Mouse (Mus musculus): ENCODE results near the gene Kncn. TPM values are rescaled to one million over a fixed set of nuclear protein-coding genes. Genes with fewer than 3 reads are reported as not detected.

Gene Kncn
- polyA plus RNA-seq, 1 experiment from 2014 or later, result not detected

DNA sequence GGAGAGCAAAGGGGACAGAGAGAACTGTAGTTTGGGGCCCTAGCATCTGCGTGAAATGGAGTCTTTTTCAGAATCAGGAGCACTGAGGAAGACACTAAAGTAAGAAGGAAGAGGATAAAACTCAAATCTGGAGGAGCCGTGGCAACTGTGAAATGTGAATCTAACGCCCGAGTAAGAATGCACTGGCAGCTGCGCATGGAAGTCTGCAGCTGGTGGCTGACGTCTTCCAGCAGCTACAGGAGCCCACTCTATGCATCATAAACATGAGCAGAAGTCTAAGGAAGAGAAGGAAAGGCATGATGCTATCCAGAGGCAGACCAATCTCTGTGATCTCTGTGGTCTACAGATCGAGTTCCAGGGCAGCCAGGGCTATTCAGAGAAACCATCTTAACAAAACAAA is 43.4 kb downstream of the Kncn start:
- H3K36me3 ChIP-seq (ENCODE audit: control insufficient read depth, insufficient read depth, low read length), result no peaks in the 10 kb centered on the region
- no peak overlapping the region for H3K4me2 ChIP-seq
- H3K27me3 ChIP-seq (ENCODE audit: control insufficient read depth, insufficient read depth, low read length), result peaks cover 64% of the 10 kb centered on the region
- WGBS (ENCODE audit: insufficient replicate concordance), result 53% methylated on average over 7 of the region's 7 CpGs
- no peaks in the 10 kb centered on the region for H3K4me1 ChIP-seq (ENCODE audit: control insufficient read depth, insufficient read depth, low read length)
- no peak overlapping the region for H3K27ac ChIP-seq (ENCODE audit: low read depth, low read length)
- no peak overlapping the region for H3K9ac ChIP-seq (ENCODE audit: low read depth, low read length)
- no peak for ATAC-seq (replicated peaks; ENCODE audit: insufficient number of reproducible peaks, low FRiP score, low TSS enrichment)
- H3K9me3 ChIP-seq (replicated peaks; ENCODE audit: control insufficient read depth, low read length), result no peaks in the 10 kb centered on the region
- H3K4me3 ChIP-seq (ENCODE audit: low read depth, low read length), result no peak overlapping the region

DNA sequence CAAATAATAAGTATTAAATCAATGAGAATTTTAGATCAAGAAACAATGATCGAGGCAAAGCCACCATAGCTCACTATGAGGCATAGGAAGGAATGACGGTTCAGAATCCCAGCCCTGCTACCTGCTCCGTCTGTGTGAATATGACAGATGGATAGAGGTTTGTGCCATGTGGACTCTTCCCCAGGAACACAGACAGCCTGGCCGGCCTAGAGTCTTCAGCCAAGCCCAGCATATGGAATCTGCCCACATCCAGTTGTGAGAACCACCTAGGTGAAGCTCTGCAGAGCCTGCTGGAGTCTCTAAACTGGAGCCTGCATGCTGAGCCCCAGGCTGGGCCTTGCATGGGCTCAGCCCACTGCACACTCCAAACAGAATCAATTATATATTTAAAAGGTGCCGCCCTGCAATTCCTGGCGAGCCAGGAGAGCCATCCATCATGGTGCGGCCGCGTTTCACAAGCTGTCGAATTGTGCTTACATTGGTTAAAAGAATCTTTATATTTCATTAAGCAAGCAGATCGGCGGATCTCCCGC is 47.4 kb downstream of the Kncn start:
- H3K9me3 ChIP-seq (replicated peaks; ENCODE audit: control insufficient read depth, low read length), result no peaks in the 10 kb centered on the region
- H3K4me2 ChIP-seq, result no peak overlapping the region
- 45% methylated on average over 13 of the region's 13 CpGs for WGBS (ENCODE audit: insufficient replicate concordance)
- peaks cover under 1% of the 10 kb centered on the region; the same call in 1 of the 2 replicates for H3K4me1 ChIP-seq (ENCODE audit: control insufficient read depth, insufficient read depth, low read length)
- ATAC-seq (replicated peaks; ENCODE audit: insufficient number of reproducible peaks, low FRiP score, low TSS enrichment), result no peak
- H3K27ac ChIP-seq (ENCODE audit: low read depth, low read length), result no peak overlapping the region
- H3K36me3 ChIP-seq (ENCODE audit: control insufficient read depth, insufficient read depth, low read length), result no peaks in the 10 kb centered on the region
- no peak overlapping the region for H3K4me3 ChIP-seq (ENCODE audit: low read depth, low read length)
- H3K27me3 ChIP-seq (ENCODE audit: control insufficient read depth, insufficient read depth, low read length), result peaks cover 92% of the 10 kb centered on the region
- no peak overlapping the region for H3K9ac ChIP-seq (ENCODE audit: low read depth, low read length)

DNA sequence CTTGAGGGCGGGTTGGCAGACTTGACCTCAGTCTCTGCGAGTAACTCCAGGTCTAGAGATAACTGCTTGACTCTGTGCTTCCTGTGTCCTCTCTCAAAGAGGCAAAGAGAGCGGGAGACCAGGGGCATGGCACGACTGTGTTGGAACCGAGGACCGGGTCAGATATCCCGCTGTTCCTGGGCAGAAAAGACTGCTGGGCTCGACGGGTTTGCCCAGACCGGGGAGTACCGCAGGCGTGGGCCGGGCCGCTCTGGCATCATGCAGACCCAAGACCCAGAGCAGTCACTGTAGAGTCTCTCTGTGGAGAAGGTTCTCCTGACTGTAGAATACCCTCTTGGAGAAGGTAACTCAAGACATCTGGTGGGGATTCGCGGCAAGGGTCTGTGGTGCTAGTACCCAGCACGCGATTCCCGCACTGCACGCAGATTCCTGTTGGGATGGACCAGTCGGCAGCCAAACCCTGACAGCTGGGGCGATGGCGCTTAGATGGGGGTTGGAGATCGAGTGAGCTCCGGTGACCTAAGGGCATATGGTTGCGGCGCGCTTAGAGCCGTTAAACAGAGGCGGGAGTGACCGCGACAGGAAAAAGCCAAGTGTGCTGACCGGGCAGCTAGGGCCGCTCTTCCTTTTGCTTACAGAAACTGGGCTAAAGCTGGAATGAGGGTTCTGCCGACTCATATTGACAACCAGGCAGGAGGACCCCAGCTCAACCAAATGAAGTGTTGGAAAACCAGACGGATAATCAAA is 51.8 kb downstream of the Kncn start:
- Histone ChIP-seq H3K4me1 (ENCODE audit: control insufficient read depth, insufficient read depth, low read length) (peaks cover 3% of the 10 kb centered on the region; the same call in 1 of the 2 replicates), H3K36me3 (ENCODE audit: control insufficient read depth, insufficient read depth, low read length) (no peaks in the 10 kb centered on the region), H3K9ac (ENCODE audit: low read depth, low read length) (no peak overlapping the region), H3K4me3 (ENCODE audit: low read depth, low read length) (peak overlapping the region; percentile 21; the same call in 1 of the 2 replicates), H3K27me3 (ENCODE audit: control insufficient read depth, insufficient read depth, low read length) (peaks cover 97% of the 10 kb centered on the region), H3K4me2 (peak overlapping the region; percentile 38), H3K27ac (ENCODE audit: low read depth, low read length) (no peak overlapping the region), H3K9me3 (replicated peaks; ENCODE audit: control insufficient read depth, low read length) (no peaks in the 10 kb centered on the region)
- WGBS (ENCODE audit: insufficient replicate concordance), result under 1% methylated on average over 36 of the region's 36 CpGs
- ATAC-seq (replicated peaks; ENCODE audit: insufficient number of reproducible peaks, low FRiP score, low TSS enrichment), result peak; percentile 35; the same call in 1 of the 2 replicates

DNA sequence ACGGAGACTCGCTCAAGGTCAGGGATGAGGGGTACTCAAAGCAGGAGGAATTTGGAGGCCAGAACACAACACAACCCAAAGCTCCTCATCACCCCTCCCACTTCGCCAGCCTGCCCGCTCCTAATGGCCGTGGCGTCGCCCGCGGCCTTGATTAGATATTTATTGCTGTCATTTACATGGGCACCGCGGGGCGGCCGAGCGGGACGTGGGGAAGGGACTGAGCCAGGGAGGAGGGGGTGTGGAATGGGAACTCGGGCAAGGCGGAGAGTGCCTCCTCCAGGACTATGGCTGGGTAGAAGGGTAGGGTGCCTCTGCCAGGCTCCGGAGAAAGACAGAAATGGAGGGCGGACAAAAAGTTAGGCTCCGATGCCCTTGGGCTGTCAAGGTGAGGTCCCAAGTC is 52.4 kb downstream of the Kncn start:
- no peak overlapping the region for H3K9ac ChIP-seq (ENCODE audit: low read depth, low read length)
- WGBS (ENCODE audit: insufficient replicate concordance), result under 1% methylated on average over 20 of the region's 20 CpGs
- H3K9me3 ChIP-seq (replicated peaks; ENCODE audit: control insufficient read depth, low read length), result no peaks in the 10 kb centered on the region
- no peak for ATAC-seq (replicated peaks; ENCODE audit: insufficient number of reproducible peaks, low FRiP score, low TSS enrichment)
- no peaks in the 10 kb centered on the region for H3K36me3 ChIP-seq (ENCODE audit: control insufficient read depth, insufficient read depth, low read length)
- H3K4me2 ChIP-seq, result peak overlapping the region; percentile 38
- H3K4me1 ChIP-seq (ENCODE audit: control insufficient read depth, insufficient read depth, low read length), result peaks cover 3% of the 10 kb centered on the region; the same call in 1 of the 2 replicates
- H3K27me3 ChIP-seq (ENCODE audit: control insufficient read depth, insufficient read depth, low read length), result peaks cover 97% of the 10 kb centered on the region
- H3K27ac ChIP-seq (ENCODE audit: low read depth, low read length), result no peak overlapping the region
- H3K4me3 ChIP-seq (ENCODE audit: low read depth, low read length), result no peak overlapping the region

DNA sequence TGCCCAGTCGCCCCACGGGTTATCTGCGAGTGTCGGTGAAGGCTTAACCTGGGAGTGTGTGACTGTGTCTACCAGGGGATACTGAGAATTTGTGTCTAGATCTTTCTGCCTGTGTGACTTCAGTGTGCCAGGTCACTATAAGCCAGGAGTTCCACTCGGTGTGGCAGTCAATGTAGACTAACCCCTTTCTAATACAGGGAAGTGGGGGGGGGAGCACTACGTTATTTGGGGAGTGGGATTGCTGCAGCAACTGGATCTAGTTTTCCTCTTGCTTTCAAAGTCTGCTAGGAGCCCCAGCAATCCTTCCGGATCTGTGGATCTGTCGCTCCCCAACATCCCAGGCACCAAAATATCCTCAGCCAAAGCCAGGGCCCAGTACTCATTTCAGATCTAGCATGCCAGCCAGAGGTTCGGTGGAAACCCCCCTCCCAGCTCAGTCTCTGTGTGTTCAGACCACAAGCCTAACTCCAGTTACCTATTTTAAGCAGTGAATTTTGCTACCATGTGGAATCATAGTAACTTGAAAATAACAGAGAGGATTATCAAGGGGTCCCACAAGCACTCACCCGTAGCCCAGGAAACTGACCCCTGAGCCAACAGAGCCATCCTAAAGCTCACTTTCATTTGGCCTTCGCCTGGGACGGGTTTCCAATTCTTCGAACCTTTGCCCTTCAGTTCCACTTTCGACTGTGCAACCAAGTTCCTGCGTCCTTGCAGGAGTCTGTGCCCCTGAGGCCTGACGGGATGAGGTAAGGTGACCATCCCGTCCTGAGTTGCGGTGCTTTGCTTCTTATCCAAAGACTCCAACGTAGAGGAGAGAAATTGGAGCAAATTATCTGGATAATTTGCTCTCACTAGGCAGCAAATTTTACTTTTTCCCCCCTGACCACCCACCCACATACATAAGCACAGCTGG is 53.1 kb downstream of the Kncn start:
- Histone ChIP-seq H3K4me1 (ENCODE audit: control insufficient read depth, insufficient read depth, low read length) (peaks cover 3% of the 10 kb centered on the region; the same call in 1 of the 2 replicates), H3K27ac (ENCODE audit: low read depth, low read length) (no peak overlapping the region), H3K9me3 (replicated peaks; ENCODE audit: control insufficient read depth, low read length) (no peaks in the 10 kb centered on the region), H3K4me2 (no peak overlapping the region), H3K27me3 (ENCODE audit: control insufficient read depth, insufficient read depth, low read length) (peaks cover 97% of the 10 kb centered on the region), H3K36me3 (ENCODE audit: control insufficient read depth, insufficient read depth, low read length) (no peaks in the 10 kb centered on the region), H3K4me3 (ENCODE audit: low read depth, low read length) (no peak overlapping the region), H3K9ac (ENCODE audit: low read depth, low read length) (no peak overlapping the region)
- ATAC-seq (replicated peaks; ENCODE audit: insufficient number of reproducible peaks, low FRiP score, low TSS enrichment), result no peak
- WGBS (ENCODE audit: insufficient replicate concordance), result 3% methylated on average over 19 of the region's 19 CpGs

DNA sequence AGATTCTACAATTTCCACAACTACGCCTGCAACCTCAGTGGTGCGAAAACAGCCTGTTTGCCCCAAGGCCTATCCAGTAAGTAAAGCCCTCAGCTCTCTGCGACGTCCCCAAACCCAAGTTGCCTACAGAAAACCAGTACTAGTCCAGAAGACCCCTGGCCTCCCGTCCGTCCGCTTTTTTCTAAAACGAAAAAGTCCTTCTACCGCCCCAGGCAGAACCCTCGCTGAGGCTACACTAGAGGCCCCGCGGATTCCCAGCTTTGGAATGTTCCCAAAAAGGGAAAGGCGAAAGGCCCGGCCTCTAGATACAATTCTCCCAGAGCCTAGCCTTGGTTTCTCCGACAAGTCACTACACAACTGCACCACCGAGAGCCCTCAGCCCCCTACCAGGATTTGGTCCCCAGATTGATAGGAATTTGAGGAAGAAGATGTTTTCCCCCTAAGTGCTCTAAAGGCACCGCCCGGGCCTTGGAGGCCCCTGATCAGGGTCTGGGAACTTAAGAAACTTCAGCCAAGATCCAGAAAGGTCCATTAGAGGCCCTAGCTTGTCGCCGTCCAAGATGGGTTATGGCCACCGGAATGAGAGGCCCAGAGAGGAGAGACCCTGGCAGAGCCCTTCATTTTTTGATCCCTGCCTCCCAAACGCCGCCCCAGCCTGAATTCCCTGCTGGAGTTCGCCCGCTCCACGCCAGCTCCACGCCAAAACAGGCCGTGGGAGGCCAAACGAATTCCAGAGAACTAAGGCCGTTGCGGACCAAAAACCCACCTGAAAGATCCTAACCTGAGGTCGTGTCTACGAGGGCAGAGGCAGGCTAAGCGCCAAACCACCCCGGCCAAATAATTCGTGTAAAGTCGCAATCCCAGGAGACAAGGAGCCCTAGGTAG is 54.3 kb downstream of the Kncn start:
- no peak overlapping the region for H3K27ac ChIP-seq (ENCODE audit: low read depth, low read length)
- peak overlapping the region; percentile 43 for H3K4me3 ChIP-seq (ENCODE audit: low read depth, low read length)
- ATAC-seq (replicated peaks; ENCODE audit: insufficient number of reproducible peaks, low FRiP score, low TSS enrichment), result no peak
- WGBS (ENCODE audit: insufficient replicate concordance), result under 1% methylated on average over 37 of the region's 37 CpGs
- H3K9ac ChIP-seq (ENCODE audit: low read depth, low read length), result no peak overlapping the region
- no peaks in the 10 kb centered on the region for H3K36me3 ChIP-seq (ENCODE audit: control insufficient read depth, insufficient read depth, low read length)
- no peaks in the 10 kb centered on the region for H3K9me3 ChIP-seq (replicated peaks; ENCODE audit: control insufficient read depth, low read length)
- H3K4me2 ChIP-seq, result peak overlapping the region; percentile 66; the same call in 1 of the 2 replicates
- peaks cover 97% of the 10 kb centered on the region for H3K27me3 ChIP-seq (ENCODE audit: control insufficient read depth, insufficient read depth, low read length)
- H3K4me1 ChIP-seq (ENCODE audit: control insufficient read depth, insufficient read depth, low read length), result peaks cover 3% of the 10 kb centered on the region; the same call in 1 of the 2 replicates
